Mouse (Mus musculus) kidney, adult 2 months (tissue): Measurements from ENCODE around the gene Mink1.

Experiments
- CTCF ChIP-seq: fragments of 200-500 bp; conservative IDR thresholded peaks from 2 replicates; pipeline ENCODE4 v1.5.1; 2011; ENCODE audit warnings: low read depth, mild to moderate bottlenecking, control low read depth, low read length, moderate library complexity, mixed read lengths; ENCODE audit not compliant: insufficient read depth, insufficient read length
- POLR2A ChIP-seq: fragments of 200-500 bp; IDR thresholded peaks from one replicate; pipeline ENCODE4 v1.6.1; 2011; ENCODE audit warnings: low read depth, low read length, control low read depth

DNA sequence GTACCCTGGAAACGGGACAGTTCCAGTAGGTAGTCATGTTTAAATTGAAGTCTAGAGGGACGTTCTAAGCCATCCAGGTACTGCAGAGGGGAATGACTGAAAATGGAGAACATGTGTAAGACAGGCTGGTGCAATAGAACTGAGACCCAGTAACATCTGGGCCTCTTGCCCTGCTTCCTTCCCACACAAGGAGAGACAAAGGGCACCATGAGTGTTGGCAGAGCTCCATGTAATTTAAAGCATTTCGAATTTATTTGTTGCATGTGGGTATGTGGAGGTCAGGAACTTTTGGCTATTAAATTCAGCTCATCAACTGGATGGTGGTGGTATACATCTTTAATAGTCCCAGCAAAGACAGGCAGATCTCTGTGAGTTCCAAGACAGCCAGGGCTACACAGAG is 19.5 kb downstream of the Mink1 start:
- TF ChIP-seq CTCF: no peak
- no peak for TF ChIP-seq POLR2A
